Mouse (Mus musculus): ENCODE results near the gene Gm44502.

GRCm38 (mm10) chr15:89455642-89456041, 26.1 kb upstream of the Gm44502 start:
- TF ChIP-seq CTCF (IDR thresholded peaks at IDR 0.05) (no peak), POLR2A (IDR thresholded peaks at IDR 0.05; ENCODE audit: insufficient read depth, low read depth, low read length) (no peak), EP300 (IDR thresholded peaks at IDR 0.05; ENCODE audit: insufficient read depth, low read depth, low read length) (no peak)
